Mouse (Mus musculus) lung, embryonic 16.5 days (tissue): ENCODE measurements around the gene Theg. TPM values are rescaled to one million over a fixed set of nuclear protein-coding genes. Genes with fewer than 3 reads are reported as not detected.

Source experiments
- ATAC-seq: fragments of 200-750 bp; cut with Nextera tagmentation; 2 replicates; pipeline ENCODE4 v1.8.0; 2017; ENCODE audit warnings: low read depth, mild to moderate bottlenecking, moderate library complexity
- H3K27ac ChIP-seq: fragments of 300-500 bp; sonication (generic); 2 replicates; pipeline ENCODE4 v1.5.1; 2014; ENCODE audit warnings: mild to moderate bottlenecking, control low read depth, low read length
- H3K27me3 ChIP-seq: fragments of 300-500 bp; sonication (generic); 2 replicates; pipeline ENCODE4 v1.6.1; 2014; ENCODE audit warnings: low read depth, low read length, mixed read lengths; ENCODE audit not compliant: control insufficient read depth, insufficient read depth
- H3K36me3 ChIP-seq: fragments of 300-500 bp; sonication (generic); 2 replicates; pipeline ENCODE4 v1.6.1; 2014; ENCODE audit warnings: low read length; ENCODE audit not compliant: control insufficient read depth, insufficient read depth
- H3K4me1 ChIP-seq: fragments of 300-500 bp; sonication (generic); replicated peaks from 2 replicates; pipeline ENCODE4 v1.6.1; 2014; ENCODE audit warnings: low read length, mixed read lengths; ENCODE audit not compliant: control insufficient read depth, insufficient read depth
- H3K4me2 ChIP-seq: fragments of 300-500 bp; sonication (generic); 2 replicates; pipeline ENCODE4 v1.6.1; 2014; ENCODE audit warnings: low read depth, low read length, control low read depth
- H3K4me3 ChIP-seq: fragments of 300-500 bp; sonication (generic); 2 replicates; pipeline ENCODE4 v1.5.1; 2014; ENCODE audit warnings: mild to moderate bottlenecking, low read length, control low read depth
- H3K9ac ChIP-seq: fragments of 300-500 bp; sonication (generic); 2 replicates; pipeline ENCODE4 v1.6.1; 2014; ENCODE audit warnings: low read length, control low read depth
- H3K9me3 ChIP-seq: fragments of 300-500 bp; sonication (generic); 2 replicates; pipeline ENCODE4 v1.6.1; 2016; ENCODE audit warnings: low read length; ENCODE audit not compliant: control insufficient read depth
- WGBS: fragments of 180-500 bp; shearing (Covaris S2); extraction: QIAGEN DNeasy Blood & Tissue Kit; methylation state at CpG from one replicate; pipeline ENCODE4 v1.1.7; 2014; 5-methylcytosine and 5-hydroxymethylcytosine counted together
- polyA plus RNA-seq: library from polyadenylated mRNA; unstranded; fragments of >200 nt; fragmentation: Nextera tagmentation; extraction: Ambion mirVana; gene quantifications from 2 replicates; pipeline ENCODE4 v1.2.1, GENCODE M21; 2015

Gene Theg
- polyA plus RNA-seq, 1 experiment from 2014 or later = not detected

DNA sequence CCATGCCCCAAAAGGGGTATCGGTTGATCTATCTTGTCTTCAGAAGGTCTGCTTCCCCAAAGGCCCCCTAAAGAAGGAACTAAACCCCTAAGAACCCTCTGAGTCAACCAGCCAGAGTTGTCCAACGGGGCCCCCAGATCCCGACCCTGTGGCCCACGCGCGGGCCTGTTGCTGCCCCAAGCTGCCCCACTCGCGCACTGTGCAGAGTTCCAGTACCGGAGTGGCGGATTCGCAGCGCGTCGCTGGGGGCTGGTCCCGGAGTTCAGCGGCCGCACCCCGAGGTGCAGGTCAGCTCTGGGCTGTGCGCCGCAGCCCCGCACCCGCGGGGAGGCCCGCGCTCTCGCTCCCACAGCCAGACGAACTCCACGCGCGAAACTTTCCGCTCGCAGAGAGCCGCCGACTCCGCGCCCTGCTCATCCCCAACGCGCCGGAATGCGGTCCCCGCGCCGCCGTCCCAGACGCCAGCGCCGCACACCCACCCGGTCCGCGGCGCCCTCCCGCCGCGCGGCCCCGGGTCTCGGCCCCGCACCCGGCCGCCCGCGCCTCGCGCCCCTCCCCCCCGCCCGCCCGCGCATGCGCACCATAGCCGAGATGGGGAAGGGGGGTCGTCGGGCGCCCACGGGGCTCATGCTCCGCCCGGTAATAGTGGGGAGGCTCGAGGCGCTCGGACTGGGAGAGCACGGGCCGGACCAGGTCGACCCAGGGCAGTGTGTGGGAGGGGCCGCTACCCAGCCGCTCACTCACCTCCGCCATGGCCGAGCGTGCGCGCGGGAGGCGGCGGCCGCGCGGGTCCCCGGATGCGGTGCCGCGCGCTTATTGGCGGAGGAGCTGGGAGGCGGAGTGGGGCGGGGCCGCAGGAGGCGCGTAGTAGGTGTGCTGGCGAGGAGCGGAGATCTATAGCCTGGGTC is 32.5 kb downstream of the Theg start, which contains the start of gene Mier2:
Mier2 (minus strand) TSS at position 870 of the 908 bp plus-strand sequence.
- WGBS = under 1% methylated on average over 77 of the region's 108 CpGs
- Histone ChIP-seq H3K27me3 (no peaks in the 10 kb centered on the region), H3K4me3 (peak within 1 kb of the TSS; percentile 87), H3K27ac (peak within 1 kb of the TSS; percentile 40; the same call in 1 of the 2 replicates), H3K4me1 (peaks cover 11% of the 10 kb centered on the region), H3K36me3 (0 out of 2 replicates have a peak, but pooled peaks cover 3% of the 10 kb centered on the region), H3K4me2 (peak within 1 kb of the TSS; percentile 87), H3K9ac (peak within 1 kb of the TSS; percentile 94), H3K9me3 (no peaks in the 10 kb centered on the region)
- ATAC-seq = peak; percentile 88

DNA sequence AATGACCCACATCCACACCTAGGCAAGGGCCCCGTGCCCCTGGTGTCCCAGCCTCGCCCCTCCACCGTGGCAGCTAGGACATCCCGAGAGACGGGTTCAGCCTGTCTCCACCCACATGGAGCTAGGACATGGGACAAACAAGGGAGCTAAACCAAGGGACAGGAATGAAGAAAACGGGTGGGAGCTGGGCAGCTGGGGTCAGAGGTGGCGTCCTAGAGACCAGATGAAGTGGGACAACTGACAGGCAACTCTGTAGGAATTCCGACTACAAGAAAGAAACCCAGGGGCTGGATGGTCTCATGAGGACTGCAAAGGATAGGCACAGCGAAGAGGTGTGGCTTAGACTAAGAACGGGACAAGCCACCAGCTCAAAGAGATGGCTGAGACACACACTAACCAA is 33.4 kb downstream of the Theg start:
- Histone ChIP-seq H3K4me2 (peak overlapping the region; percentile 87), H3K9me3 (no peaks in the 10 kb centered on the region), H3K27me3 (no peaks in the 10 kb centered on the region), H3K36me3 (peaks cover 11% of the 10 kb centered on the region), H3K4me1 (peaks cover 11% of the 10 kb centered on the region), H3K4me3 (peak overlapping the region; percentile 87), H3K27ac (no peak overlapping the region), H3K9ac (peak overlapping the region; percentile 94)
- WGBS = 20% methylated on average over 10 of the region's 10 CpGs
- no peak for ATAC-seq

DNA sequence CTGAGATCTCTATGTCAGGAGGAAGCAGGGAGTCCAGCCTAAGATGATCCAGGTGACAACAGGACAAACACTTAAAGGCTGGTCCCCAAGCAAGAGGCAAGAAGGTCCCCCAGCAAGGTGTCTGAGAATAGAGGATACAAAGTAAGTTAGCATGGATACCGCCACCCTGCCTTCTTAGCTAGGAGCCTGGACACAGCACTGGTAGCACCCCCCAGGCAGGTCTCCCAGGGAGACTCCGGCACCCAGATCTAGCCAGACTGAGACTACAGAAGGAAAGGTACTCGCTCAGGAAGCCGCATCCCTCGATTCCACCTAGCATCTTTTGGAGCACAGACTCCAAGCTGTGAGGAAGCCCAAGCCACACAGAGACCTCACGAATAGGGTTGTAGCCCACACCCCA is 34.0 kb downstream of the Theg start:
- H3K27ac ChIP-seq = no peak overlapping the region
- no peaks in the 10 kb centered on the region for H3K9me3 ChIP-seq
- no peak for ATAC-seq
- H3K4me1 ChIP-seq = peaks cover 11% of the 10 kb centered on the region
- H3K9ac ChIP-seq = peak overlapping the region; percentile 94
- 85% methylated on average over 6 of the region's 6 CpGs for WGBS
- peaks cover 16% of the 10 kb centered on the region for H3K36me3 ChIP-seq
- H3K4me3 ChIP-seq = peak overlapping the region; percentile 87; the same call in 1 of the 2 replicates
- H3K27me3 ChIP-seq = no peaks in the 10 kb centered on the region
- peak overlapping the region; percentile 87 for H3K4me2 ChIP-seq

DNA sequence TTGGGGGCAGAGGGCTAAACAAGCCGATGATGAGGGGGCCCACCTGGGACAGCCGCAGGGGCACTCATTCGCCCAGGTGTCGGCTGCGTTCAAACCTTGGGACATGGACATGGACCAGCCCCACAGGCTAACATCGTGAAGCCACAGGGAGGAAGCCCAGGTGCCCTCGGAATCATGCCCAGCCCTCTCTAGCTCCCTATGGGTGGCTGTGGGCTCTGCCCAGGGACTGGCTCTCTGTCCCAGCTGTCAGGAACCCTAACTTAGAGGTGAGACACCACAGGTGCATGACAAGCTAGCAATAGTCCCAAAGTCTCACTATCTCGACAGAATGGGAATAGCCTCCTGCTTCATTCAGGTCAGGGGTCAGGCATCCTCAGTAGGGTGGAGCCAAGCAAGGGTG is 34.6 kb downstream of the Theg start:
- Histone ChIP-seq H3K4me3 (no peak overlapping the region), H3K27me3 (no peaks in the 10 kb centered on the region), H3K9me3 (no peaks in the 10 kb centered on the region), H3K4me1 (peaks cover 11% of the 10 kb centered on the region), H3K4me2 (no peak overlapping the region), H3K9ac (no peak overlapping the region), H3K36me3 (peaks cover 22% of the 10 kb centered on the region), H3K27ac (no peak overlapping the region)
- WGBS = 80% methylated on average over 8 of the region's 8 CpGs
- ATAC-seq = no peak

DNA sequence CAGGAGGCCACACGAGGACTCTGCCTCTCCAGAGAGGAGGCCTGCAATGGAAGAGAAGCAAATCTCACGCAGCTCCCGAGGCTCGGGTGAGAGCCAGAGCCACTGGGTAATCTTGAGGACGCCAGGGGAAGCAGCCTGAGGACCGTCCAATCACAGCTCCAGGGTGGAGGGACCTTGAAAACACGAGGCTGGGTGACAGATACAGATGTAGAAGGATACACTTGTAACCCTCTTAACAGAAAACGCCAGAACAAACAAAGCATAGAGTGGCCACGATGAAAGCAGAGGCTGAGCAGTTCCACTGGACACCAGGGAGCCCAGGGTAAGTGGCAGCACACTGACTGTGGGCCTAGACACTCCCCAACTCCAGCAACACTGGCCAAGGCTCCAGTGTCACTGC is 36.8 kb downstream of the Theg start:
- Histone ChIP-seq H3K9me3 (no peaks in the 10 kb centered on the region), H3K9ac (no peak overlapping the region), H3K27ac (no peak overlapping the region), H3K27me3 (no peaks in the 10 kb centered on the region), H3K4me1 (peaks cover 11% of the 10 kb centered on the region), H3K36me3 (peaks cover 36% of the 10 kb centered on the region), H3K4me3 (no peak overlapping the region), H3K4me2 (no peak overlapping the region)
- ATAC-seq = no peak
- 52% methylated on average over 9 of the region's 9 CpGs for WGBS

DNA sequence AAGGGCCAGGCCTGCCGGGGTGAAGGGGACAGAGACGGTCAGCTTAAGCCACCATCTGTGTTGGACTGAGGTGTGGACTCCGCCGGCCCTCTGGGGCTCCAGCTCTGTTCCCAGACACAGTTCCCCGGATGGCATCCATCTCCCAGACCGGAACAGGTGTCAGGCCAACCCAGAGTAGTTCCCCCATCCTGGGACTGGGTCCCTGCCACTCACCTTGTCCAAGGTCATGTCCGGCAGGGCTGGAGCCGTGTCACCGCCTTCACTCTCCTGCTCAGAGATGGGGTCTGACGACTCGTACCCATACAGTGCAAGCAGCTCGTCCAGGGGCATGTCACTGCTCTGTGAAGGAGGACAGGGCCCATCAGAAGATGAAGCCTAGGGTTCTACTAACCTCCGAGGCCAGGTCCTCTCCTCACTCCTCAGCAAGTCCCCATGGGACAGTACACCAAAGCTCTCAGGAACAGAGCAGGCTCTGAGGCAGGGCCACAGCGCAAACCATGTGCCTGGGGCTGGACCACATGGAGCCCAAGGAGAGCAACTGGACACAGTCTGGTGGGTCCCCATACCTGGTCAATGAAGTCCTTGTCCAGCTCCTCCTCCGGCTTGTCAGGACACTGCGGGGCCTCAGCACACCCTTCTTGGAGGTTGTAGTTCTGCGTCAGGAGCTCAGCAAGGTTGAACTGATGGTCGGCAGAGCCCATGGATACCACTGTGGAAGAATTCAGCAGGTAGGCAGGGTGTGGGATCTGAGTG is 38.0 kb downstream of the Theg start:
- Histone ChIP-seq H3K36me3 (peaks cover 47% of the 10 kb centered on the region), H3K4me3 (no peak overlapping the region), H3K4me1 (peaks cover 11% of the 10 kb centered on the region), H3K4me2 (no peak overlapping the region), H3K9me3 (no peaks in the 10 kb centered on the region), H3K27ac (no peak overlapping the region), H3K27me3 (no peaks in the 10 kb centered on the region), H3K9ac (no peak overlapping the region)
- 87% methylated on average over 18 of the region's 18 CpGs for WGBS
- ATAC-seq = no peak

DNA sequence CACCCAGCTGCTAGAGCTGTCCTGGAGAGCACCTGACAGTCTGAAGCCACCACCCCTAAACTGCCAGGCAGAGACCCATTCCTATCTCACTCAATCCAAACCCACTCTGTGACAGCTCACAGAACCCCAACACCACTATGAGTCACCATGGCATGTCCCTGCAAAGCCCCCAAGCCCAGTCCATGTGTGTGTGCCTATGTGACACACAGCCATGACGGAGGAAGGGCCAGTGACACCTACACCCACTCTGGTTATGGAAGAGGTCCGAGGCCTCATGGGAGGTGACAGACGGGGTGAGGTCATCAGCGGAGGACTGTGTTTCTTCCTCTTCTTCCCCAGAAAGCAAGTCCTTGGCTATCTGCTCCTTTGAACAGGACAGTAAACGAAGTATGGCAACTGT is 38.6 kb downstream of the Theg start:
- Histone ChIP-seq H3K4me2 (no peak overlapping the region), H3K9me3 (no peaks in the 10 kb centered on the region), H3K36me3 (peaks cover 52% of the 10 kb centered on the region), H3K4me3 (no peak overlapping the region), H3K27me3 (no peaks in the 10 kb centered on the region), H3K27ac (no peak overlapping the region), H3K4me1 (peaks cover 7% of the 10 kb centered on the region), H3K9ac (no peak overlapping the region)
- WGBS = 85% methylated on average over 5 of the region's 5 CpGs
- no peak for ATAC-seq

DNA sequence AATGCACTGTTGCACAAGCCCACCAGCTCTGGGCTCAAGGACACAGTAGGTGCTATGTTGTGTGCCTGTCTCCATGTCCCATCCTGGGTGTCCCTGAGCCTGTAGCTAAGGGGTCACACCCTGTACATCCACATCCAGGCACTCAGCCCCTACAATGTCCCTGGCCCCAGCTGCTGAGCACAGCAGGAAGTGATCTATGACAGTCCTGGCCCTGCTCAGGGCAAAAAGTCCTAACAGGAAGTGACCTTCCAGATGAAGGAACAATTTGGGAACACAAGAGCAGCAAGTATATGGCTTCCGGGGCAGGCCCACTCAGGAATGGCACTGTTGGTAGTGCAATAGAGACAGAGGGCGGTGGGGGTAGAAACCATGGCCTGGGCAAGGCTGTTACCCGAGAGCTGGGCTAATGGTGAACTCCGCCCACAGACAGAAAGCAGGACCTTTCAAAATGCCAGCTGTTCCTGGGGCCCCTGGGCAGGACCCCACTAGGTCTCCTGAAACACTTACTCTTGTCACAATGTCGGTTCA is 39.9 kb downstream of the Theg start:
- Histone ChIP-seq H3K4me1 (peaks cover under 1% of the 10 kb centered on the region; the same call in 1 of the 2 replicates), H3K9ac (no peak overlapping the region), H3K9me3 (no peaks in the 10 kb centered on the region), H3K36me3 (peaks cover 56% of the 10 kb centered on the region), H3K4me2 (no peak overlapping the region), H3K4me3 (no peak overlapping the region), H3K27ac (no peak overlapping the region), H3K27me3 (no peaks in the 10 kb centered on the region)
- 69% methylated on average over 5 of the region's 5 CpGs for WGBS
- ATAC-seq = no peak

DNA sequence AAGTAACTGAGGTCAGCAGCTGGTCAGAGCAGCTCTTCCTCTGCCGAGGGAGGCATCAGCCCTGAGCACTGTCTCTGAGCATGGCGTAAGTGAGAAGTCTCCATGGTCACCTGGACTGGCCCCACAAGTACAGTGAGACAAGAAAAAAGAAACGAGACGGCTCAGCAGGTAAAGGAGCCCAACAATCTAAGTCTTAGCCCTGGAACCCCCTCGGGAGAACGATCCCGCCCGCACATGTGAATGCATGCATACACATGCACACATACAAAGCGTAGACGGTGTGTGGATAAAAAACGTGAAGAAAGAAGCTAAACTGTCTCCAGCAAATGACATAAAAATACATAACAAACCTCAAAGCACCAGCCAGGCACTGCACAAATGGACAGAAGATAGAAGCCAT is 40.6 kb downstream of the Theg start:
- H3K4me3 ChIP-seq = no peak overlapping the region
- H3K9me3 ChIP-seq = no peaks in the 10 kb centered on the region
- H3K9ac ChIP-seq = no peak overlapping the region
- no peak overlapping the region for H3K27ac ChIP-seq
- no peak overlapping the region for H3K4me2 ChIP-seq
- ATAC-seq = no peak
- H3K4me1 ChIP-seq = no peaks in the 10 kb centered on the region
- H3K27me3 ChIP-seq = no peaks in the 10 kb centered on the region
- H3K36me3 ChIP-seq = peaks cover 61% of the 10 kb centered on the region
- 89% methylated on average over 11 of the region's 11 CpGs for WGBS
